Mouse (Mus musculus): ENCODE results near the gene Mrpl14. TPM values are rescaled to one million over a fixed set of nuclear protein-coding genes. Genes with fewer than 3 reads are reported as not detected.

The Mrpl14 gene
- 167 and 188 TPM in 2 replicates for polyA plus RNA-seq (2012; rRNA removed)

DNA sequence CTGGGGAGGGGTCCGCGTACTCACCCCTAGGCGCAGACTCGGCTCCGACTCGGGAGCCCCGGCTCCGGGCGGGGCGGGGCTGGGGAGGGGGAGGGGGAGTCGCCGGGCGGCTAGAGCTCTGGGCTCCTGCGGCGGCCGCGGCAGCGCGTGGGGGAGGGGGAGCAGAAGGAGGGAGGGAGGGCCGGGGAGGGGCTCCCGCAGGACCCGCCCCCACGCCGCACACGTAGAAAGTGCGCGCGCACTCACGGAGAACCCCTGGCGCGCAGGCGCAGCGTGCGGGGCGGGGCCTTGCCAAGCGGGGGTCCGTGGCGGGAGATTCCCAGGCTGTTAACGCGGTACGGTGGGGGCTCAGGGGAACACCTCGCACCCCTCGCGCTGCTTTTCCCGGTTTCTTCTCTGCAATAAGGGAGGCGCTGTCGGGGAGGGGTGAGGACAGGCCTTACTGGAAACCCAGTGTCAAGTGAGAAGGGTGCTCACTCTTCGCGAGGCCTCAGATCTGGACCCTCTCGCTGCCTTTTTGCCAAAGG, at the start of gene Mrpl14:
Gene Mrpl14 (plus strand): TSS at position 230 of the 527 bp plus-strand sequence.

DNA sequence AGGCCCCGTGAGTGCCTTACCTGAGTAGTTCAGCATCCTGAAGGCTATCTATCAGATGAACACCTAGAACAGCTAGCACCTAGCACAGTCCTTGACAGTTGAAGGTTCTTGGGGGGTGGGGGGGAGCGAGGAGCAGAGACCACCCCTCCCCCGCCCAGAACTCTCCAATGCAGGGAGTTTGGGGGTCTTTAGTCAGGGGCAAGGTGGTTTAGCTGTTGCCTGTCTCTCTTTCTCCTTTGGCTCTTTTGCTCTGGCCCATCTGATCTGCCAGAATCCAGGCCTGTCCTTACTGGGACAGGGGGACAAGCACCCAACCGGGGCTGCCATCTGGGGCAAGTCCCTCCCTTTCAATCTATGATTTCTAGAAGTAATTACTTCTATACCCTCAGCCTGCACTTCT, 26.9 kb upstream of the Mrpl14 start, which contains the start of gene Capn11:
Gene Capn11 (minus strand): TSS at position 101 of the 400 bp plus-strand sequence.

DNA sequence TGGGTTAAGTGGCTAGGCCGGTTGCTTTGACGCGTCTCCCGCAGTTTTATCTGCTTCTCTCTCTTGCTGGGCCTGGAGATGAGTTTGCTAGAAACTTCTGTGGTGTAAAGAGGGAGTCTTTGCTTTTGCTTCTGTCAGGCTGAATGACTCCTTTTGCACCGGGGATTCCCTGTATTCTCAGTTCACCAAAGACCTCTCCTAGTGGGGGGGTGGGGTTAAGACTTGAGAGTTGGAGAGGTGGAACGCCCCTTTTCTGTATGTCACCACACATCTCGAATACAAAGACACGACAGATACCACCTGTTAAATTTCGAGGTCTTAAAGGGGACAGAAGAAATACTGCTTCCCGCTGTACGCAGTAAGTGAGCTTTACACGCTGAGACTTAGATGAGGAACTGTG, 594 bp downstream of the Mrpl14 start, which contains the start of gene Tmem63b:
Gene Tmem63b (minus strand): TSS at position 190 of the 400 bp plus-strand sequence.

DNA sequence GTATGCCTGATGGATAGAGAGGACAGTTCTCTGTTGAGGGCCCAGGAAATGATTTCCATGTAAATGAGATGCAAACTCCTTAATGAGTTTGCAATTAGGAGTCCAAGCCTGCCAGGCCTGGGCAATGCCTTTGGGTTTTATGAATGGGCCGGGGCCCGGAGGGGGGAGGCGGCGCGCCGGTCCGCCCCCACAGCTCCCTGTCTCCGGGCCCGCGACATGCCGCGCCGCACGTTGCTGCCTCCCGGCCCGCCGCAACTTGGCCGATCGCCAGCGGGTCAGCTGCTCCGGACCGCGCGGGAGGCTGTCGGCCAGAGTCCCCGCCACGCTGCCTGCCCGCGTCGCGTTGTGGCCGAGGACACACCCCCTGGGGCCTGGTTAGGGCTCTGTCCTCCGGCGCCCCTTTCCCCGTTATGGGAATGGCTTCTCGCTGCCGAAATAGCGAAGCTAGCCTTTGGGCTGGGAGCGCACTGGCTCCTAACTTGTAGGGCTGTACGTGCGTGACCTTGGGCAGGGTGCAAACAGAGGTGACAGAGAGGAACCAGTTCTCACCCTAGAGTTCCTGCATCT, 47.7 kb downstream of the Mrpl14 start, which contains the start of gene 1600014C23Rik:
Gene 1600014C23Rik (minus strand): TSS at position 110 of the 567 bp plus-strand sequence.

Other genes starting within 250 kb of the Mrpl14 start
- gene Spats1, start 210.9 kb upstream of the Mrpl14 start, polyA plus RNA-seq (2012; rRNA removed): not detected in 2 replicates
- 27.4 and 28.5 TPM in 2 replicates for gene Aars2, start 179.5 kb upstream of the Mrpl14 start, polyA plus RNA-seq (2012; rRNA removed)
- 12.6 and 15.7 TPM in 2 replicates for gene Tcte1, start 162.9 kb upstream of the Mrpl14 start, polyA plus RNA-seq (2012; rRNA removed)
- 2.6 and 2.7 TPM in 2 replicates for gene Tmem151b, start 136.6 kb upstream of the Mrpl14 start, polyA plus RNA-seq (2012; rRNA removed)
- 6.7 and 7.2 TPM in 2 replicates for gene Nfkbie, start 130.6 kb upstream of the Mrpl14 start, polyA plus RNA-seq (2012; rRNA removed)
- gene Slc35b2, start 122.4 kb upstream of the Mrpl14 start, polyA plus RNA-seq (2012; rRNA removed): 206 and 322 TPM in 2 replicates
- gene Hsp90ab1, start 113.1 kb upstream of the Mrpl14 start, polyA plus RNA-seq (2012; rRNA removed): 340 and 531 TPM in 2 replicates
- gene Slc29a1, start 86.7 kb upstream of the Mrpl14 start, polyA plus RNA-seq (2012; rRNA removed): 198 and 207 TPM in 2 replicates
- 0.67 TPM in 1 of 2 replicates, not detected in the other for gene Mymx, start 84.2 kb upstream of the Mrpl14 start, polyA plus RNA-seq (2012; rRNA removed)
- gene Capn11, start 27.0 kb upstream of the Mrpl14 start, polyA plus RNA-seq (2012; rRNA removed): 0.05 and 0.07 TPM in 2 replicates
- gene Tmem63b, start 583 bp downstream of the Mrpl14 start, polyA plus RNA-seq (2012; rRNA removed): 67.3 and 96.1 TPM in 2 replicates
- gene 1600014C23Rik, start 47.5 kb downstream of the Mrpl14 start, polyA plus RNA-seq (2012; rRNA removed): not detected in 2 replicates

Measured in ovary, adult 2 months (tissue).